Mouse (Mus musculus) stomach, adult 2 months (tissue): Measurements from ENCODE around the gene Gm28230. TPM values are rescaled to one million over a fixed set of nuclear protein-coding genes. Genes with fewer than 3 reads are reported as not detected.

Experiments
- polyA plus RNA-seq: library from polyadenylated mRNA; depleted of rRNA; stranded (reverse); fragments of >200 nt; gene quantifications from 2 replicates; pipeline ENCODE4 v1.2.3, GENCODE M21; 2012; rRNA removed

Gm28230 gene
- polyA plus RNA-seq: 0.24 and 0.62 TPM in 2 replicates

GRCm38 (mm10) chr2:74726551-74726950 is at the start of gene Gm28230:
Gene Gm28230 (plus strand): TSS chr2:74726728.

GRCm38 (mm10) chr2:74678891-74679595 is 47.5 kb upstream of the Gm28230 start, which contains the start of gene Hoxd11:
Gene Hoxd11 (plus strand): TSS chr2:74679557.

GRCm38 (mm10) chr2:74691022-74691951 is 35.2 kb upstream of the Gm28230 start, which contains the start of gene Hoxd10:
Gene Hoxd10 (plus strand): TSS chr2:74691924.

GRCm38 (mm10) chr2:74697567-74698121 is 28.9 kb upstream of the Gm28230 start, which contains the start of gene Hoxd9:
Gene Hoxd9 (plus strand): TSS chr2:74697727.

GRCm38 (mm10) chr2:74704393-74704998 is 22.0 kb upstream of the Gm28230 start, which contains the start of gene Hoxd8:
Gene Hoxd8 (plus strand): TSS chr2:74704615.

GRCm38 (mm10) chr2:74711721-74712621 is 14.6 kb upstream of the Gm28230 start, which contains the start of the genes Hoxd3 and Hoxd4:
Gene Hoxd3 (plus strand): TSS chr2:74711927.
Gene Hoxd4 (plus strand): TSS chr2:74711929.

GRCm38 (mm10) chr2:74762522-74763244 is 36.2 kb downstream of the Gm28230 start, which contains the start of gene Hoxd1:
Gene Hoxd1 (plus strand): TSS chr2:74762980.

Other genes starting within 250 kb of the Gm28230 start
- 1.2 and 2.8 TPM in 2 replicates for gene Lnpk, start 147.3 kb upstream of the Gm28230 start, polyA plus RNA-seq
- not detected in 2 replicates for gene Evx2, start 67.2 kb upstream of the Gm28230 start, polyA plus RNA-seq
- gene Hoxd13, start 58.4 kb upstream of the Gm28230 start, polyA plus RNA-seq: not detected in 2 replicates
- gene Hoxd12, start 51.7 kb upstream of the Gm28230 start, polyA plus RNA-seq: not detected in 2 replicates
- gene Hoxd11, start 47.2 kb upstream of the Gm28230 start, polyA plus RNA-seq: not detected in 2 replicates
- not detected in 2 replicates for gene Hoxd10, start 34.8 kb upstream of the Gm28230 start, polyA plus RNA-seq
- 0.48 and 0.73 TPM in 2 replicates for gene Hoxd9, start 29.0 kb upstream of the Gm28230 start, polyA plus RNA-seq
- 1.1 and 1.8 TPM in 2 replicates for gene Hoxd8, start 22.1 kb upstream of the Gm28230 start, polyA plus RNA-seq
- gene Hoxd3, start 14.8 kb upstream of the Gm28230 start, polyA plus RNA-seq: 0.61 and 0.75 TPM in 2 replicates
- 2.4 and 3.5 TPM in 2 replicates for gene Hoxd4, start 14.8 kb upstream of the Gm28230 start, polyA plus RNA-seq
- gene Hoxd1, start 36.3 kb downstream of the Gm28230 start, polyA plus RNA-seq: not detected in 2 replicates
- gene Mtx2, start 99.1 kb downstream of the Gm28230 start, polyA plus RNA-seq: 27.2 and 76.7 TPM in 2 replicates